Mouse (Mus musculus) ES-Bruce4 (cell line): ENCODE data around the gene Btrc. TPM values are rescaled to one million over a fixed set of nuclear protein-coding genes. Genes with fewer than 3 reads are reported as not detected.
A peak's percentile ranks its signal among the peaks of the same experiment; 100 is the strongest.

ENCODE experiments used
- H3K27ac ChIP-seq: 2 replicates; pipeline ENCODE4 v1.5.1; 2012; ENCODE audit warnings: low read length, inconsistent platforms; ENCODE audit not compliant: insufficient read depth
- H3K27me3 ChIP-seq: 2 replicates; pipeline ENCODE4 v1.6.1; 2012; ENCODE audit warnings: mild to moderate bottlenecking, low read length, inconsistent platforms; ENCODE audit not compliant: control insufficient read depth, poor library complexity, insufficient read depth, severe bottlenecking
- H3K36me3 ChIP-seq: 2 replicates; pipeline ENCODE4 v1.6.1; 2012; ENCODE audit warnings: inconsistent platforms, mild to moderate bottlenecking, low read length, moderate library complexity; ENCODE audit not compliant: control insufficient read depth, poor library complexity, insufficient read depth, severe bottlenecking
- H3K4me1 ChIP-seq: one replicate; pipeline ENCODE4 v1.8.1; 2011; ENCODE audit warnings: low read length; ENCODE audit not compliant: control insufficient read depth, insufficient read depth
- H3K4me3 ChIP-seq: 2 replicates; pipeline ENCODE4 v1.5.1; 2011; ENCODE audit warnings: low read depth, mild to moderate bottlenecking, low read length
- H3K9ac ChIP-seq: 2 replicates; pipeline ENCODE4 v1.6.1; 2012; ENCODE audit warnings: low read depth, mild to moderate bottlenecking, inconsistent platforms; ENCODE audit not compliant: poor library complexity, severe bottlenecking
- H3K9me3 ChIP-seq: replicated peaks from 2 replicates; pipeline ENCODE4 v1.6.1; 2012; ENCODE audit warnings: mild to moderate bottlenecking, low read length, inconsistent platforms; ENCODE audit not compliant: control insufficient read depth, poor library complexity, insufficient read depth, severe bottlenecking
- CTCF ChIP-seq: IDR thresholded peaks from one replicate; pipeline ENCODE4 v1.8.1; 2011; ENCODE audit warnings: low read depth, low read length
- EP300 ChIP-seq: IDR thresholded peaks from 2 replicates; pipeline ENCODE4 v1.6.1; 2011; ENCODE audit warnings: low read depth, low read length; ENCODE audit not compliant: insufficient read depth
- POLR2A ChIP-seq: IDR thresholded peaks from one replicate; pipeline ENCODE4 v1.8.1; 2011; ENCODE audit warnings: low read length; ENCODE audit not compliant: insufficient read depth
- polyA plus RNA-seq: library from polyadenylated mRNA; stranded (reverse); fragments of >200 nt; gene quantifications from 2 replicates; pipeline ENCODE4 v1.2.4, GENCODE M21; 2011; ENCODE audit warnings: low read depth; ENCODE audit not compliant: missing spikeins, insufficient read depth, insufficient read length

Btrc gene
- polyA plus RNA-seq, 1 experiment = 38.9 TPM

- Histone ChIP-seq H3K36me3 (no peaks in the 10 kb centered on the region), H3K9me3 (no peaks in the 10 kb centered on the region), H3K27me3 (no peaks in the 10 kb centered on the region), H3K4me3 (no peak overlapping the region), H3K4me1 (peaks cover 1% of the 10 kb centered on the region), H3K9ac (no peak overlapping the region), H3K27ac (no peak overlapping the region)
- TF ChIP-seq CTCF (no peak), EP300 (no peak), POLR2A (no peak)
These were observed 93.4 kb downstream of the Btrc start for GRCm38 (mm10) chr19:45456896-45457295.

- Histone ChIP-seq H3K27ac (no peak overlapping the region), H3K4me1 (peaks cover 1% of the 10 kb centered on the region), H3K36me3 (no peaks in the 10 kb centered on the region), H3K4me3 (no peak overlapping the region), H3K9ac (no peak overlapping the region), H3K27me3 (no peaks in the 10 kb centered on the region), H3K9me3 (no peaks in the 10 kb centered on the region)
- no peak for TF ChIP-seq EP300
- no peak for TF ChIP-seq CTCF
- no peak for TF ChIP-seq POLR2A
These were observed 95.2 kb downstream of the Btrc start for GRCm38 (mm10) chr19:45458702-45459101.

DNA sequence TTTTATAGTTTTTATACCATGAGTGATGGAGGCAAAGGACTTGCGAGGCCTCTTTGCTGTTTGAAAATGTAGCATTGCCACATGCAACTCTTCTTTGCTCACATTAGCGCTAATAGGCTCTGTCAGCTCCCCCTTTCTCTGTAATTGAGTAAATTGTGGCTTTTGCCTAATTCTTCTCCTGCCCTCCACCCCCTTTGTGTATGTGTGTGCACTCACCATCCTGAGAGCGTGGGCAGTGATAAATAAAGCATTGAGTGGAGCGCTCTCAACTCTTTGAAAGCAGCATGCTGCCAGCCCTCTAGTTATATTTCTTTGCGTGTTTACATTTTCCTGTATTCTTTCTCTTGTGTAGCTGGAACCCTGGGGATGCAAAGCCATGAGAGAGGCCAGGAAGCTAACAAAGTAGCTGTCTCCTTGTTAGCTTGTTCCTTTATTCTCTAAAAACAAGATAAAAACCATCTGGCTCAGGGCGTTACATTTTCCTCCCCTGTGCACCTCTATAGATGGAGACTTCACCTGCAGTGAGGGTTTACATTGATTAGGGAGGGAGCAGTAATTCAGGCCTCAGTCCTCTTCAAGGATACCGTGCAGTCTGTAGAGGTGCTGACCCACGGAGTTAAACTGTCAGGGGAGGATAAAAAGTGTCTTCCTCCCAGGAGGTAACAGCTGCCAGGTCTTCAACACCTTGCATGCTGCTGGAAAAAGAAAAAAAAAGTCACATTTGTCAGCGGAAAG is 96.6 kb downstream of the Btrc start:
- TF ChIP-seq CTCF (no peak), POLR2A (no peak), EP300 (no peak)
- Histone ChIP-seq H3K27ac (no peak overlapping the region), H3K9ac (no peak overlapping the region), H3K27me3 (no peaks in the 10 kb centered on the region), H3K36me3 (no peaks in the 10 kb centered on the region), H3K4me3 (no peak overlapping the region), H3K9me3 (no peaks in the 10 kb centered on the region), H3K4me1 (peaks cover 1% of the 10 kb centered on the region)

- H3K4me1 ChIP-seq = peaks cover 1% of the 10 kb centered on the region
- no peak overlapping the region for H3K4me3 ChIP-seq
- TF ChIP-seq POLR2A = no peak
- no peak for TF ChIP-seq EP300
- peak; percentile 4 for TF ChIP-seq CTCF
- H3K36me3 ChIP-seq = no peaks in the 10 kb centered on the region
- no peaks in the 10 kb centered on the region for H3K9me3 ChIP-seq
- H3K9ac ChIP-seq = no peak overlapping the region
- H3K27ac ChIP-seq = no peak overlapping the region
- H3K27me3 ChIP-seq = no peaks in the 10 kb centered on the region
These were observed 97.5 kb downstream of the Btrc start for GRCm38 (mm10) chr19:45460749-45461736.

DNA sequence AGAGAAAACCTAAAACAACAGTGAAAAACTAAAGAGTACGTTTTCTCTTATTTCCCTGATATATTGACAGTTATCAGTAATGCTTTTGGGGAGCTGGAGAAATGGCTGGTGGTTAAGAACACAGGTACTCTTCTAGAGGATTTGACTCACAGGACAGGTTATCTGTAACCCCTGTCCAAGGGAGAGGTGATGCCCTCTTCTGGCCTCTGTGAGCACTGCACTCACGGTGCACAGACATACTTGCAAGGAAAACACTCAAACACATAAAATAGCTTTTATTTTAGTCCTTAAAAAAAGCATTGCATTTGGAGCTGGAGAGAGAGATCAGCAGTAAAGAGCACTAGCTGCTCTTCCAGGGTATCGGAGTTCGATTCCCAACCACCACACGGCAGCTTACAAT is 106.2 kb downstream of the Btrc start:
- no peaks in the 10 kb centered on the region for H3K9me3 ChIP-seq
- H3K4me3 ChIP-seq = no peak overlapping the region
- H3K4me1 ChIP-seq = no peaks in the 10 kb centered on the region
- no peak overlapping the region for H3K27ac ChIP-seq
- H3K36me3 ChIP-seq = no peaks in the 10 kb centered on the region
- H3K9ac ChIP-seq = no peak overlapping the region
- TF ChIP-seq POLR2A = no peak
- TF ChIP-seq CTCF = peak; percentile 44
- H3K27me3 ChIP-seq = no peaks in the 10 kb centered on the region
